Mouse (Mus musculus) liver, embryonic 12.5 days (tissue): ENCODE measurements around the gene Akap13. TPM values are rescaled to one million over a fixed set of nuclear protein-coding genes. Genes with fewer than 3 reads are reported as not detected.

Source experiments
- ATAC-seq: fragments of 200-750 bp; cut with Nextera tagmentation; 2 replicates; pipeline ENCODE4 v1.8.0; 2017; ENCODE audit warnings: moderate number of reproducible peaks, mild to moderate bottlenecking, moderate library complexity
- H3K27ac ChIP-seq: fragments of 300-500 bp; sonication (generic); 2 replicates; pipeline ENCODE4 v1.5.1; 2016; ENCODE audit warnings: mild to moderate bottlenecking
- H3K27me3 ChIP-seq: fragments of 300-500 bp; sonication (generic); replicated peaks from 2 replicates; pipeline ENCODE4 v1.6.1; 2016; ENCODE audit warnings: mild to moderate bottlenecking, moderate library complexity
- H3K36me3 ChIP-seq: fragments of 300-500 bp; sonication (generic); 2 replicates; pipeline ENCODE4 v1.6.1; 2016; ENCODE audit warnings: mild to moderate bottlenecking, moderate library complexity
- H3K4me1 ChIP-seq: fragments of 300-500 bp; sonication (generic); 2 replicates; pipeline ENCODE4 v1.6.1; 2016
- H3K4me2 ChIP-seq: fragments of 300-500 bp; sonication (generic); 2 replicates; pipeline ENCODE4 v1.6.1; 2016; ENCODE audit warnings: mild to moderate bottlenecking, moderate library complexity
- H3K4me3 ChIP-seq: fragments of 300-500 bp; sonication (generic); 2 replicates; pipeline ENCODE4 v1.5.1; 2016; ENCODE audit warnings: mild to moderate bottlenecking, moderate library complexity
- H3K9ac ChIP-seq: fragments of 300-500 bp; sonication (generic); 2 replicates; pipeline ENCODE4 v1.6.1; 2016; ENCODE audit warnings: mild to moderate bottlenecking, moderate library complexity
- H3K9me3 ChIP-seq: fragments of 300-500 bp; sonication (generic); replicated peaks from 2 replicates; pipeline ENCODE4 v1.6.1; 2016; ENCODE audit warnings: mild to moderate bottlenecking, moderate library complexity
- WGBS: fragments of 180-500 bp; shearing (Covaris S2); methylation state at CpG from one replicate; pipeline ENCODE4 v1.1.7; 2016; ENCODE audit not compliant: insufficient replicate concordance; 5-methylcytosine and 5-hydroxymethylcytosine counted together
- polyA plus RNA-seq: library from polyadenylated mRNA; unstranded; fragments of >200 nt; fragmentation: Nextera tagmentation; extraction: Ambion mirVana; gene quantifications from 2 replicates; pipeline ENCODE4 v1.2.1, GENCODE M21; 2016

Gene Akap13
- polyA plus RNA-seq, 1 experiment from 2014 or later, result 37.9 TPM

DNA sequence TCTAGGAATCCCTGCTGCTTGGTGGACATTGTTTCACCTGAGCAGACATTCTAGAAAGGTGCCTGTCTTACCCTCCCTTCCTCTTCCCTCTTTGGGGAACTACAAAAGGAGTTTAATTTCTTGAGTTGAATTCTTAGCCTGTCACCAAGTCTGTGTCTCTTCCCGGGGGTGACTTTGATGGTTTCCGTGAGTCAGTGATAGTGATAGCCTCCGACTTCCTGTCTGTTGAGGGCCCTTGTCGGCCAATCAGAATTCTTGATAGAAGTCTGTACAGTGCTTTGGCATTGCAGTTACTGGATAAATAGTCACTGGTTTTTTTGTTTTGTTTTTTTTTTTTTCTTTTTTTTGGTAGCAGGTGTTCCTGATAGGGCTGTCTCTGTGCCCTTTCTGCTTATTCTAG is 116.8 kb downstream of the Akap13 start:
- H3K27me3 ChIP-seq, result no peaks in the 10 kb centered on the region
- H3K9me3 ChIP-seq, result no peaks in the 10 kb centered on the region
- peak; percentile 52; the same call in 1 of the 2 replicates for ATAC-seq
- H3K4me3 ChIP-seq, result no peak overlapping the region
- no peak overlapping the region for H3K9ac ChIP-seq
- H3K4me1 ChIP-seq, result peaks cover 38% of the 10 kb centered on the region
- H3K36me3 ChIP-seq, result no peaks in the 10 kb centered on the region
- peak overlapping the region; percentile 45; the same call in 1 of the 2 replicates for H3K27ac ChIP-seq
- H3K4me2 ChIP-seq, result peak overlapping the region; percentile 50
- WGBS, result 11% methylated on average over 4 of the region's 4 CpGs

DNA sequence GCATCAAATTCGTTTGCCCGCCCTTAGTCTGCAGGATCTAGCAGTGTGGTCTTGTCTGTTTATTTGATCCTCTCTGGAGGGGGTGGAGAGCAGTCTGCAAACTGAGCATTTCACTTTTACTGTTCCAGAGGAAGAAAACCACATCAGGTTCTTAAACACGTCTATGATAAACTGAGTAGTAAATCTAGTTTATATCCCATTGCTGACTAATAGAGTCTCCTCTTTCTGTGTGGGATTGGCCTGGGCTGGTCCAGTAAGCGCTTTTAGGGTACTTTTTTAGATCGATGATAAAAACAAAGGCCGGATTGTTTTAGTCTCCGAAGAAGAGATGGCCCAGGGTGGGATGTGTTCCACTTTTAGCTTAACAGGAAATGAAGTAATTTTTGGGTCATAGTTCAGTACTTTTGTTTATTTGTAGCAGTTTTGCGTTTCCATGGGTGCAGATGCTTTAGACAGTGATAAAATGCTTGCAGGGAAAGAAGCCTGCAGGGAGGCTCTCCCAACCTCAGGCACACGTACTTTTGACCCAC is 119.9 kb downstream of the Akap13 start:
- H3K27ac ChIP-seq, result peak overlapping the region; percentile 45; the same call in 1 of the 2 replicates
- peaks cover 3% of the 10 kb centered on the region; the same call in 1 of the 2 replicates for H3K36me3 ChIP-seq
- H3K9me3 ChIP-seq, result no peaks in the 10 kb centered on the region
- H3K4me1 ChIP-seq, result peaks cover 38% of the 10 kb centered on the region
- peak overlapping the region; percentile 28; the same call in 1 of the 2 replicates for H3K4me2 ChIP-seq
- H3K9ac ChIP-seq, result no peak overlapping the region; the same call in 1 of the 2 replicates
- 30% methylated on average over 9 of the region's 9 CpGs for WGBS
- no peaks in the 10 kb centered on the region for H3K27me3 ChIP-seq
- H3K4me3 ChIP-seq, result no peak overlapping the region
- ATAC-seq, result no peak

DNA sequence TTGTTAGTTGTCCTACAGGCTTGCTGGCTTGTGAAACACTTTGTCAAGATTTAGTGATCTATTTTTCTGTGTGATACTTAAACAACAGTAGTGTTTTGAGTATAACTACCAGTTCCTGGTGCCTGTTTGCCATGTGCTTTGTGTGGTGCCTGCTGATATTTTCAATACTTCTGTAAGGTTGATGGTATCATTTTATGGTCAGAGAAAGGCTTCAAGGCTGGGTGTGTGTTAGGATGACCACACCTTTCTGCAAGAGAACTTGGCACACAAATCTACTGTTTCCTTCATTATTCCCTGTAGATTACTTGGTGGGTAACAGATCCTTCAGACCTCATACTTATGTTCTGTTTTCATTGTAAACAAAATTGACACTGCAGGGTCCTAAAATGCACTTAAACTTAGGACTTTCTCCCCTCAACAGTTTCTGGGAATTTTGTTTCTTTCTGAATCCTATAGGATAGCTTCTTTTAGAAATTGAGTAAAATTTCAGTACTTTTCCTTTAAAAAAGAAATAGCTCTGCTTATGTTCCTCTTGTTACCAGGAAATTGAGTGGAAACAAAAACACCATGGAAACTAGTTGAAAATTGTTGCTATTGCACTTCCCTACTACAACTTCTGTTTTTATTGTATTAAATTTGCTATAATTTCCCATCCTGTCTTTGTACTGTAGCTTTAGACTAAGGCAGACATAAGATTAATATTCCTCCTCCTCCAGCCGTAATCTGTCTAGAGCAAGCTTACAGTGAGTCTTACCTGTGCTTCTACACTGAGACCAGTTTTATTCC is 120.7 kb downstream of the Akap13 start:
- WGBS, result 66% methylated on average over 1 of the region's 1 CpGs
- H3K4me1 ChIP-seq, result peaks cover 33% of the 10 kb centered on the region
- H3K4me3 ChIP-seq, result no peak overlapping the region
- H3K9me3 ChIP-seq, result no peaks in the 10 kb centered on the region
- peak overlapping the region; percentile 45; the same call in 1 of the 2 replicates for H3K27ac ChIP-seq
- ATAC-seq, result no peak
- peaks cover 6% of the 10 kb centered on the region; the same call in 1 of the 2 replicates for H3K36me3 ChIP-seq
- H3K4me2 ChIP-seq, result no peak overlapping the region
- H3K9ac ChIP-seq, result no peak overlapping the region
- no peaks in the 10 kb centered on the region for H3K27me3 ChIP-seq

DNA sequence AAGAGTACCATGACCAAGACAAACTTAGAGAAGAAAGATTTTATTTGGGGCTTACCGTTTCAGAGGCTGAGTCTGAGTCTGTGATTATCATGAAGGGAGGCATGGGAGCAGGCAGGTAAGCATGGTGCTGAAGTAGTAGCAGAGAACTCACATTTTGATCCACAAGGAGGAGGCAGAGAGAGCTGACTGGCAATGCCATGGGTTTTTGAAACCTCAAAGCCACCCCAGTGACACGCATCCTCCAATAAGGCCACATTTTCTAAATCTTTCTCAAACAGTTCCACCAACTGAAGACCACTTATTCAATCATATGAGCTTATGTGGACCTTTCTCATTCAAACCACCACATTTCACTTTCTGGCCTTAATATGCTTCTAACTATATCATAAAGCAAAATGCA is 121.5 kb downstream of the Akap13 start:
- Histone ChIP-seq H3K4me3 (no peak overlapping the region), H3K9ac (no peak overlapping the region), H3K9me3 (no peaks in the 10 kb centered on the region), H3K4me2 (no peak overlapping the region), H3K36me3 (peaks cover 9% of the 10 kb centered on the region; the same call in 1 of the 2 replicates), H3K27ac (no peak overlapping the region), H3K4me1 (peaks cover 33% of the 10 kb centered on the region), H3K27me3 (no peaks in the 10 kb centered on the region)
- ATAC-seq, result no peak
- 89% methylated on average over 2 of the region's 2 CpGs for WGBS

DNA sequence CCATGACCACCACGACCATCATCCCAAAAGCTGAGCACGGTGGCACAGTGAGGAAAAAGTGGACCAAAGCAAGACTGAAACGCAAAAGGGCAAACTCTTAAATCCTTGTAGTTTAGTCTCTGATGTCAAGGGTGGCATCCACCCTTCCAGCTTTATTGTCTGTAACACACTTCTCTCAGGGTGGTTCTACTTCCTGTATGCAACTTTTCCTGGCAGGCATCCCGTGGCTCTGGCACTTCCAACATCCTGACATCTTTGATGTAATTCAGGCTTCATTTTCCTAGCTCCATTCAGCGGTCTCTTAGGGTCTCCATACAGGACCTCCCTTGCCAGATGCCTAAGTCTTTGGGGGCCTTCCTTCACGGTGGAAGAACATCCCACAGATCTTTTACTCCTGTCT is 122.0 kb downstream of the Akap13 start:
- Histone ChIP-seq H3K4me3 (no peak overlapping the region), H3K9me3 (no peaks in the 10 kb centered on the region), H3K27ac (no peak overlapping the region), H3K27me3 (no peaks in the 10 kb centered on the region), H3K4me2 (no peak overlapping the region), H3K36me3 (peaks cover 9% of the 10 kb centered on the region; the same call in 1 of the 2 replicates), H3K4me1 (peaks cover 34% of the 10 kb centered on the region), H3K9ac (no peak overlapping the region)
- 76% methylated on average over 6 of the region's 6 CpGs for WGBS
- ATAC-seq, result no peak

DNA sequence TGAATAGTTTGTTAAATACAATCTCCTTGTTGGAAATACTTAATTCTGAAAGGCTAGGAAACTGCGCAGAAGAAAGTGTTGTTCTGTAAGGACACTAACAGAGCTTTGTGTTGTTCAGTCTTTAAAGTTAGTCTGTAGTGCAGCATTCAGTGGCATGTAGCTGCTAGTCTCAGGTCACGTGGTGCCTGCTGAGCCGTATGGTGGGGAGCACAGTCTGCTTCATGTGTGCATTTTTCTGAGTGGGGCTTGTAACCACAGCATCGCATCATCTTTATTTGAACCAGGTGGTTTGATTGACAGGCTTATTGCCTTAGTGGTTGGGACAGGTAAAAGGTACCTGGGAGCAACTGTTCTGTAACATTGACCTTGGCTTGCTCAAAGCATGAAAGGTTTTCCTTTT is 123.3 kb downstream of the Akap13 start:
- 84% methylated on average over 4 of the region's 4 CpGs for WGBS
- no peak overlapping the region for H3K4me2 ChIP-seq
- H3K36me3 ChIP-seq, result peaks cover 9% of the 10 kb centered on the region; the same call in 1 of the 2 replicates
- H3K4me1 ChIP-seq, result peaks cover 40% of the 10 kb centered on the region
- no peak overlapping the region for H3K9ac ChIP-seq
- ATAC-seq, result no peak
- H3K9me3 ChIP-seq, result no peaks in the 10 kb centered on the region
- H3K27me3 ChIP-seq, result no peaks in the 10 kb centered on the region
- H3K4me3 ChIP-seq, result no peak overlapping the region
- no peak overlapping the region for H3K27ac ChIP-seq

DNA sequence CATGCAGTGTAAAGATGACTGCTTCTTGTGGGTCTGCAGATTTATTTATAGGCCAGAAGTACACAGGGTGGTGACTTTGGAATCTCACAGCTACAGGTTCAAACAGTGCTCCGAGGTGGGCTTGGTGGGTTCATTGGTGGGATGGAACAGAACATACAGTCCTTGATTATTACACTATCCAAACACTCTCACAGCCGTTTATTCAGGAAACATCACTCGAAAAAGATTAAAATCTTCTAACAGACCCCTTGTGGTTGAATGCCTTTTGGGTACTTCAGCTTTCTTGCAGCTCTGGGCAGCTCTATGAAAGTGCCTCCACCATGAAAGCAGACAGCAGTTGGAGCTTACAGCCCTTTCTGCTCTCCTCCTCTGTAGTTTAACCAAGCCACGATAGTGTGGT is 126.8 kb downstream of the Akap13 start:
- H3K4me2 ChIP-seq, result no peak overlapping the region
- H3K9me3 ChIP-seq, result no peaks in the 10 kb centered on the region
- H3K36me3 ChIP-seq, result peaks cover 9% of the 10 kb centered on the region; the same call in 1 of the 2 replicates
- peak overlapping the region; percentile 8 for H3K27ac ChIP-seq
- no peak overlapping the region for H3K4me3 ChIP-seq
- no peak overlapping the region for H3K9ac ChIP-seq
- H3K27me3 ChIP-seq, result no peaks in the 10 kb centered on the region
- peaks cover 53% of the 10 kb centered on the region for H3K4me1 ChIP-seq
- no peak for ATAC-seq
- WGBS, result 31% methylated on average over 4 of the region's 4 CpGs

DNA sequence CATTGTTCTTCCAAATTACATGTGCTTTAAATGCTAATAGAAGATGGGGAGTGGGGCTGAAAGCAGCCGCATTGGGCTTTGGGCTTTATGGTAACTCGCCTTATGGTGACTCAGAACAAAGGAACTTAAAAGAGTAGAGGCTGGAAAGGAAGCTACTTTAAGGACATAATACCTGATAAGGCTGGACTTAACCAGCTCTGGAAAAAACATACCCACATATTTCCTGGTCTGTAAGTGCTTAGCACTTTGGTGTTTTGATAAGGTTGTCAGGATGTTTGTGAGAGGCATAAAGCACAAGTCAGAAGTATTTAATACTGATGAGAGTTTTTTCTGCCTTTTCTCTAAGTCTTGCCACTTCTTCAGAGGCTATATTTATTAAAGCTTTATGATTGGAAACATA is 128.8 kb downstream of the Akap13 start:
- Histone ChIP-seq H3K27ac (0 out of 2 replicates have a peak overlapping the region, but pooled peaks have one; percentile 84), H3K4me3 (no peak overlapping the region), H3K36me3 (peaks cover 9% of the 10 kb centered on the region; the same call in 1 of the 2 replicates), H3K9ac (no peak overlapping the region), H3K9me3 (no peaks in the 10 kb centered on the region), H3K27me3 (no peaks in the 10 kb centered on the region), H3K4me1 (peaks cover 71% of the 10 kb centered on the region), H3K4me2 (no peak overlapping the region)
- ATAC-seq, result no peak
- 15% methylated on average over 2 of the region's 2 CpGs for WGBS

DNA sequence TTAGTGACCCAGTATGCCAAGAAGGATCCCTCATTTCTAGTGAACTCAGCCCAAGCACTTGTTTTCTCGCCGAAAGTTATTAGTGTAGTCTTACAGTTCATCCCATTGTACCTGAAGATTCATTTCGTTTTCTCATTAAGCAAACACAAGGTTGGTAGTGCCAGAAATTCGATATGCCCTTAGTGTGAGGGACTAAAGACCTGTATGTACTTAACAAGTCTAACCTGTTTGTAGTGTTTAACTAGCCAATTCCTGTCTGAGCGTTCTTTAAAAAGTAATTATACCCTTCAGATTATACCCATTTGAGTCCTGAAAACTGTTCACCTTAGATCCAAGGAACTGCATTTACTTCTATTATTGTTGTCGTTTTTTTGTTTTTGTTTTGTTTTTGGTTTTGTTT is 130.1 kb downstream of the Akap13 start:
- H3K4me3 ChIP-seq, result no peak overlapping the region

DNA sequence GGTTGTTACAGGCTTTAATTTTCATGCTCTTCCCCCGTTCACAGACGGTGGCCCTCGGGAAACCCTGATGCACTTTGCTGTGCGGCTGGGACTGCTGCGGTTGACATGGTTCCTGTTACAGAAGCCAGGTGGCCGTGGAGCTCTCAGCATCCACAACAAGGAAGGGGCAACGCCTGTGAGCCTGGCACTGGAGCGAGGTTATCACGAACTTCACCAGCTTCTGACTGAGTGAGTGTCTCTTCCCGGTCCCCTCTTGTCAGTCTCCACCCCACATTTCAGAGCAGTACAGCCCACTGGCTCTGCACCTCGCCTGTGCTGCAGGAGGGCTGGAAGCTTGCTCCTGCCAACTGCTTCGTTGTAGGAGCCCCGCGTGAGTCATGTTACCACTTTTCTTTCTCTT is 130.8 kb downstream of the Akap13 start:
- ATAC-seq, result peak; percentile 90
- Histone ChIP-seq H3K9ac (peak overlapping the region; percentile 69), H3K4me1 (peaks cover 83% of the 10 kb centered on the region), H3K9me3 (no peaks in the 10 kb centered on the region), H3K4me2 (peak overlapping the region; percentile 76), H3K36me3 (peaks cover 4% of the 10 kb centered on the region), H3K27ac (peak overlapping the region; percentile 84), H3K4me3 (peak overlapping the region; percentile 55), H3K27me3 (no peaks in the 10 kb centered on the region)
- WGBS, result 9% methylated on average over 14 of the region's 14 CpGs

More for the DNA sequence above, 130.1 kb downstream of the Akap13 start:
- H3K27ac ChIP-seq, result peak overlapping the region; percentile 84
- WGBS, result 77% methylated on average over 6 of the region's 6 CpGs
- H3K27me3 ChIP-seq, result no peaks in the 10 kb centered on the region
- H3K9ac ChIP-seq, result 0 out of 2 replicates have a peak overlapping the region, but pooled peaks have one; percentile 69
- no peak overlapping the region for H3K4me2 ChIP-seq
- H3K36me3 ChIP-seq, result peaks cover 5% of the 10 kb centered on the region; the same call in 1 of the 2 replicates
- no peak for ATAC-seq
- no peaks in the 10 kb centered on the region for H3K9me3 ChIP-seq
- peaks cover 82% of the 10 kb centered on the region for H3K4me1 ChIP-seq

DNA sequence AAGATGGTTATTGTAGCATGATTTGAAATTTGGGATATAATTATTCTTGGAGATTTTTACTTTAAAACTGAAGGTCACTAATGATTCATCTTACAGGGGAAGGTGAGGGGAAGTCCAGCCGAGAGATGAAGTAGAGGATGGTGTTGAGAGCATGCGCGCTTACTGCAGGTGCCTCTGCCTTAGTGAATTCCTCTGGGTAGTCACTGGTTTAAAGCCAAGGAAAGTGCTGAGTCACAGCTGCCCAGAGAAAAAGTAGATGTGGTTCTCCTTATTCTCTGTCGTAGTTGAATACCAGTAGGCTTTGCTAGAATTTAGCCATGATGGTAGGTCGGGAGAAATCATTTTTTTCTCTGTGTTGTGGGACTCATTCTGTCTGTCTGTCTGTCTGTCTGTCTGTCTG is 132.4 kb downstream of the Akap13 start:
- peaks cover 5% of the 10 kb centered on the region for H3K36me3 ChIP-seq
- H3K4me3 ChIP-seq, result peak overlapping the region; percentile 55
- H3K4me1 ChIP-seq, result peaks cover 79% of the 10 kb centered on the region
- H3K9me3 ChIP-seq, result no peaks in the 10 kb centered on the region
- H3K4me2 ChIP-seq, result peak overlapping the region; percentile 76
- H3K27ac ChIP-seq, result peak overlapping the region; percentile 87
- peak overlapping the region; percentile 69 for H3K9ac ChIP-seq
- ATAC-seq, result peak; percentile 76
- H3K27me3 ChIP-seq, result no peaks in the 10 kb centered on the region
- WGBS, result 35% methylated on average over 5 of the region's 5 CpGs

DNA sequence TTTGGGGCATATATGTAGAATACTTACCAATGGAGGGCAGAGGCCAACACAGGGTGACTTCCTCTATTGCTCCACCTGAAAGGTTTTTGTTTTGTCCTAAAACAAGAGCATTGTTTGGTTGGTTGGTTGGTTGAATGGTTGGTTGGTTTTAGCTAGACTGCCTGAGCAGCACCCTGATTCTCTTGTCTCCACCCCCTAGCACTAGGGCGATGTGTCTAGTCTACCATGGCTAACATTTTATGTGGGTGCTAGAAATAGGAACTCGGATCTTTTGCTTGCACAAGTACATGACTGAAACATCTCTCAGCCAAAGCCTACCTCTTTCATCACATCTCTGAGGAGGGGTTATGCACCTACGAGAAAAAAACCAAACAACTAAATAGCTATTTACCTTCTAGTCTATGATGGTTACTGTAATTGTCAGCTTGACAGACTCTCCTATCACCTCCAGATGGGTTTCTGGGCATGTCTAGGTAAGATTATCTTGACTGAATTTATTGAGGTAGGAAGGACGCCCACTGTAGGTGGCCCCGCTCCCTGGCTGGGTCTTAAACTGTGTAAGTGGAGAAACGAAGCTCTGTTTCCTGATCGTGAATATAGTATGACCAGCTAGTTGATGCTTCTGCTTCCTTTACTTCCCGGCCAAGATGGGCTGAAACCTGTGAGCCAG is 134.1 kb downstream of the Akap13 start:
- Histone ChIP-seq H3K36me3 (peaks cover 5% of the 10 kb centered on the region), H3K27ac (peak overlapping the region; percentile 79), H3K4me1 (peaks cover 78% of the 10 kb centered on the region), H3K27me3 (no peaks in the 10 kb centered on the region), H3K4me2 (peak overlapping the region; percentile 23), H3K9ac (peak overlapping the region; percentile 22; the same call in 1 of the 2 replicates), H3K9me3 (no peaks in the 10 kb centered on the region), H3K4me3 (no peak overlapping the region)
- ATAC-seq, result peak; percentile 61
- 55% methylated on average over 8 of the region's 8 CpGs for WGBS
